Mouse (Mus musculus) B cell, adult 2 months (primary cell): ENCODE results near the gene Bloc1s1.

Experiments
- DNase-seq, 2 experiments: peaks; one replicate each; pipeline ENCODE4 v3.0.0; 2022

Bloc1s1 gene

GRCm38 (mm10) chr10:128902409-128902988 is 21.3 kb downstream of the Bloc1s1 start:
- no peak for DNase-seq

GRCm38 (mm10) chr10:128901409-128901808 is 22.4 kb downstream of the Bloc1s1 start:
- no peak for DNase-seq

- DNase-seq = no peak
Measured at GRCm38 (mm10) chr10:128900698-128901097, 23.1 kb downstream of the Bloc1s1 start, which contains the start of gene Cd63. TSS of gene Cd63 (plus strand) at chr10:128900989.

- DNase-seq = no peak
Measured at GRCm38 (mm10) chr10:128899759-128900490, 23.9 kb downstream of the Bloc1s1 start.

- no peak for DNase-seq
Measured at GRCm38 (mm10) chr10:128897501-128897900, 26.3 kb downstream of the Bloc1s1 start.

- DNase-seq = no peak
Measured at GRCm38 (mm10) chr10:128896807-128897206, 27.0 kb downstream of the Bloc1s1 start.

GRCm38 (mm10) chr10:128895952-128896693 is 27.7 kb downstream of the Bloc1s1 start:
- peak in 1 of 2 experiments; percentile 11 for DNase-seq

- peak; percentile 82 to 86 for DNase-seq
Measured at GRCm38 (mm10) chr10:128895437-128895836, 28.4 kb downstream of the Bloc1s1 start.

GRCm38 (mm10) chr10:128892246-128892645 is 31.6 kb downstream of the Bloc1s1 start:
- peak; percentile 44 to 45 for DNase-seq

- peak; percentile 66 to 67 for DNase-seq
Measured at GRCm38 (mm10) chr10:128891296-128892094, 32.3 kb downstream of the Bloc1s1 start, which contains the start of gene Gdf11. TSS of gene Gdf11 (minus strand) at chr10:128891718.

GRCm38 (mm10) chr10:128890383-128891295 is 33.2 kb downstream of the Bloc1s1 start:
- DNase-seq = peak; percentile 39 to 40

GRCm38 (mm10) chr10:128889846-128890245 is 34.0 kb downstream of the Bloc1s1 start:
- no peak for DNase-seq

GRCm38 (mm10) chr10:128888941-128889827 is 34.7 kb downstream of the Bloc1s1 start:
- DNase-seq = peak; percentile 14 to 26

GRCm38 (mm10) chr10:128882067-128882466 is 41.8 kb downstream of the Bloc1s1 start:
- no peak for DNase-seq

- no peak for DNase-seq
Measured at GRCm38 (mm10) chr10:128878811-128879210, 45.0 kb downstream of the Bloc1s1 start.

GRCm38 (mm10) chr10:128878291-128878690 is 45.5 kb downstream of the Bloc1s1 start:
- DNase-seq = no peak

- DNase-seq = no peak
Measured at GRCm38 (mm10) chr10:128870341-128870740, 53.5 kb downstream of the Bloc1s1 start.
